Mouse (Mus musculus) gastrocnemius, adult 18-20 months (tissue): Measurements from ENCODE around the gene Fkbp8. TPM values are rescaled to one million over a fixed set of nuclear protein-coding genes. Genes with fewer than 3 reads are reported as not detected.
A peak's percentile ranks its signal among the peaks of the same experiment; 100 is the strongest.

Experiments
- DNase-seq: peaks from one replicate; pipeline ENCODE4 v3.0.0; 2021; ENCODE audit warnings: low spot score
- total RNA-seq, 2 experiments: library from RNA; stranded (reverse); gene quantifications; 2 replicates each; pipeline ENCODE4 v1.2.3; 2021

Gene Fkbp8
- total RNA-seq, 2 experiments from 2014 or later, result 103 to 105 TPM

DNA sequence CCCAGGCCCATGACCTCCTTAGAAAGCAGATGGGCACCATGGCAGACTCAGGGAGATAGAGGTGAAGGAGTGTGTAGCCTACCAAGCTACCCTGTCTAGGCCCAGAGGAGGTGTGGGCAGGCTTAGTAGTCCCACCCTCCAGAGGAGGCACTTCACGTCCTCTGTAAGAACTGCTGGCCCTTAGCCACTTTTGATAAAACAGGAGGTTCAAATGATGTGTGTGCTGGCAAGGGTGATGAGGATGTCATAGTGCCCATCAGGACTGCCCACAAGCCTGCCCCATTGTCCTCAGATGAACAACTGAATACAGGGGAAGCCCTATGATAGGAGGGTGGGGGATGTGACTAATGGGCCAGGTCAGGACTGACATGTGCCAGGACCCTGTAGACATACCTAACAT is 25.3 kb downstream of the Fkbp8 start:
- DNase-seq, result no peak

DNA sequence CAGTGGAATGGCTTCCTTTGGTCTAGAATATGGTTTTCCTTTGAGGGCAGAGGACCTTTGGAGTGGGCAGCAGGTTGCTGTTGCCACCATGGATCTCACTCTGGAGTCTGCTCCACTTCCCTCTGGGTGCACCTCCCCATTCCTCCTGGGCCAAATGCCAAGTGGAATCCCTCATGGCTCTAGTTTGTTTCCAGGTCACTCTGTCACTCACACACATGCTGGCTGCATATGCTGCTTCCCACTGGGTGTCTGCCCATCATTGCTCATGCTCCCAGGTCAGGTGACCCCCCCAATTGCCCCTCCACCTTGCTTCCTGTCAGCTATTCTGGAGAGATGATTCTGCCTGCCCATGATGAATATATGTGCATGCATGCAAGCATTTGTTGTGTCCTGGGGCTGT is 26.2 kb downstream of the Fkbp8 start:
- peak; percentile 85 for DNase-seq

DNA sequence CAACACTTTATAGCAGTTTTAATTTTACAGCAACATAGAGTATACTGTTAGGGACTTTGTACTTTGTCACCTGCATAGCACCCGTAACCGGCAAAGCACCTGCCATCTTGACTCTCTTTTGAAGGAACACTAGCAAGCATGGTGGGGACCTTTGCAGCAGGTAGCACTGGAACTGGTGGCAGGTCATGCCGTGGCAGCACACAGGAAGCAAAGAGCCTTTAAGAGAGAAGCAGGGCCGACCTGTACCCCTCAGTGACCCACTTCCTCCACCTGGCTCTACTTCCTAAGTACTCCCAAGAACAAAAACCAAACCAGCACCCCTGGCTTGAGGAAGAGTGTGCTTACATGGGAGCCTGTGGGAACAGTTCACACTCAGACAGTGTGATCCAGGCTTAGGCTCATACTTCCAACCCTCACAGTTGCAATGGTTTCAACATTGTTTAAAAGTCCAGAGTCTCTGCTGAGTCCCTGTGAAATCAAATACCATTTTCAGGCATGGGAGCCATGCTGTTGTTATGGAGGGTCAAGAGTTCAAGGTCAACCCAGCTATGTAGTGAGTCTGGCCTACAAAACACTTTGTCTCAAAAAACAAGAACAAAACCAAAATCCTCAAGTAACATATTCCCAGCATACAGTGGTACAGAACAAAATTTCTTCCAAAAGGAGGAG is 27.7 kb downstream of the Fkbp8 start:
- DNase-seq, result no peak

DNA sequence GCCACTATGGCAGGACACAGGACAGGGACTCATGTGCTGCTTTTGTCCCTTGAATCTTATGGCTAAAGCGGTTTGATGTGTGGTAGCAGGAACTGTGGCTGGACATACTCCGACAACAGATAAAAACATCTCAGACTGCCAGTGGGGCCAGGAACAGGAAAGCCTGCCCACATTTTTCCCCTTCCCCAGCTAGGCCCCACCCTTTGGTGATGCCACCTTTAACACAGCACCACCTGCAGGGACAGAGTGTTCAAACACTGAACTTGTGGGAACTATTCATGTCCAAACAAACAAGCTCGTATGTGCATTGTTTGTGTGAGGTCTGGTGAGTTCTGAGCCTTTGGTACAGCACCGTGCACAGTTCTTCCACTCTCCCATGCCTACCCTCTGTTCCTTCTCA is 30.8 kb downstream of the Fkbp8 start:
- DNase-seq, result no peak

DNA sequence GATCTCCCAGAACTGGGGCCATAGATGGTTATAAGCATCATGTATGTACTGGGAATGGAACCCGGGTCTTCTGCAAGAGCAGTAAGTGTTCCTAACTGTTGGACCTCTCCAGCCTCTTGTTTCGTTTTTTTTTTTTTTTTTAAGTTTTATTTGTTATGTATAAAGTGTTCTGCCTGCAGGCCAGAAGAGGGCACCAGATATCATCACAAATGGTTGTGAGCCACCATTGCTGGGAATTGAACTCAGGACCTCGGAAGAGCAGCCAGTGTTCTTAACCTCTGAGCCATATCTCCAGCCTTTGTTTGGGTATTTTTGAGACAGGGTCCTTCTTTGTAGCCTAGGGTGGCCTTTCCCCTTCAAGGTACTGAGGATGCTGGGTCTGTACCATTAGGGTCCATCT is 31.5 kb downstream of the Fkbp8 start:
- no peak for DNase-seq

DNA sequence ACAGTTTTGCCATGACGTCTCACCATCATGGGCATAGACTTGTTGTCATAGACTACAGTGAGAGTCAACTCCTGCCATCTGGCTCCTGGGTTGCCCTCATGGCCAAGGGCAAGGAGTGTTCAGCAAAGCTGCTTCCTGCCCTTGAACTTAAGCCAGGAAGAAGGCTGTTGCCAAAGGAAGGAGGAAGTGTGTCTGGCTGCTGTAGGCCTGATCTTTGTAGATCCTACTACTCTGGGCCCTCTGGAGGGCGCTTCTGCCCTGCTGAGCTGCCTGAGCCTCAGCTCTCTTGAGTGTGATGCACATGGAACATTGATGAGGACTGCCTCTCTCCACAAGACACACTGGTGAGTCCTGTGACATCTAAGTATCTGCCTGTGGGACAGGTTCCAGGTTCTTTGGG is 32.6 kb downstream of the Fkbp8 start:
- peak; percentile 74 for DNase-seq

DNA sequence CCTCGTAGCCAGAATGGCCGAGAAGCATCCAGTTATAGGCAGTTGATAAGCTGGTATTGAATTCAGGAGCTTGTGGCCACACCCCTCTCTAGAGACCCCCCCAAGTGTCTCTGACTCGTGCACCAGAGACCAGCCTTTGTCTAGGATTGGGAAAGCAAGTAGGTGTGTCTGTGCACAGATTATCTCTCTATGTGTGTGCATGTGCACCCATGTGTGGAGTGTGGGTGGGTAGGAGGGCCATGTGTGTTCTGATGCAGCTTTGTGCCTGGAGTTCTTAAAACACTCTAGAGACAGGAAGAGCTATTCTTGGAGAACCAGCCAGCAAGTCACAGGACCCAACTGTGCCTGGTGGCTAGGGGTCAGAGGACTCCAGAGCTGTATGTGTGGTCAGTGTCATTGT is 33.0 kb downstream of the Fkbp8 start:
- DNase-seq, result no peak

DNA sequence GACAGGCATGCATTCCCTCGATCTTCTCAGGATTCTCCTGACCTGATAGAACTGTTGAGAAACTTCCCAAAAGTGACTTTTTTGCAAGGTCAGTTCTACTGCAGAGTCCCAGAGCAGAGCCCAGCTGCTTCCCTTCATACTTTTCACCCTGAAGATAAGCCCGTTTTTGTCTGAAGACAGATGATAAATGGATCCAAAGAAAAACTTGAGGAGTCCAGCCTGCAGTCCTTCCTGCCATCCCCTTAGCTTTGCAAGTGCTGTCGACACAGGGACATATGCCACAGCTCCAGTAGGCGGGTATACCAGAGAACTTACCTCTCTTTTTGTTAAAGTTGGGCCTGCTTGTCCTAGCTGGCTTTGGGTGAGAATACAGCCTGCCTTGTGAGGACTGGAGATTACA is 33.8 kb downstream of the Fkbp8 start:
- no peak for DNase-seq

DNA sequence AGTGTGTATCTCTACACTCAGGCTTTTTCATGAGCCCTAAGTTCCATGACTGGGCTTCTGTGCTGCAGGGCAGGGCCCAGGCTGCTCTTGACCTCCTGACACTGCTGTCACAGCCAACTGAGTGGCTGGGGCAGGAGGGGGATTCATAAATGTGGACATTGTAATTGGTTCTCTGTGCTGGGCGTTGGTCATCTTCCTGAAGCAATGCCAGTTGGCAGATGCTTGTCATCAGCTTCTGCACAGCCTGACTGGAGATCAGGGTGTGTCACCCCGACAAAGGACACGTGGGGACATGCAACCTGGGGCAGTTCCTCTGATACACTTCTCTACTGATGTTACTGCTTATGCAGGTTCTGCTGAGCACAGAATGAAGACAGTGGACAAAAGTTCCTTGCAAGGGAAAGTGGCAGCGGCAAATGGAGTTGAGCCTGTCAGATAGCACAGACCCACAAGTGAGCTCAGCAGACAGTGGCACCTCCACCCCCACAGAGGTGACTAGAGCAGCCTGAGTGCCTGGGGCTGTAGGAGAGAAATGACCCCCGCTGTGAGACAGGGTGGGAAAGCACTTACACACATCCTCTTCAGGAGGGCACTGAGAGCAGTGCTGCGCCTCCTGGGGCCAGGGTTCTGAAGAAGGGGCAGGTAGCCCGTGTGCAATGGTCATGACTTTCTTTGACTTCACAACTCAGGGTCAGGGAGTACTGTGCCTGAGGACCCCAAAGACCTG is 34.4 kb downstream of the Fkbp8 start:
- DNase-seq, result peak; percentile 82

DNA sequence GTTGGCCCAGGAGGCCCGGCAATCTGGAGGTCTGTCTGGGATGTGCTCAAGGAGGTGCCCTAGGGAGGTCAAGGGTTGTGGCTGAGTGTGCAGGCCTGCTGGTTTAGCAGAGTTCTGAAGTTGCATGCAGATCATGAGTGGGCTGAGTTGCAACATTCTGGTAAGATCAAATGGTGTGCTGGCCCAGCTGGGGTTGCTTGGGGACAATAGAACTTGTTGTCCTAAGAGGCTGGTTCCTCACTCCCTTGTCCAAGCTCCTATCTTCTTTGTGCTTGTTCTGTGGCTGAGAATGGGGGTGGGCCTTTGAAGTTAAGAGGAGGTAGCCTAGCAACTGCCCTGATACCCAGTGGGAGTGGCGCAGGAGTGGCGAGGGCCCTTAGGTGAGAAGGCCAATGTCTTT is 35.3 kb downstream of the Fkbp8 start:
- DNase-seq, result no peak

DNA sequence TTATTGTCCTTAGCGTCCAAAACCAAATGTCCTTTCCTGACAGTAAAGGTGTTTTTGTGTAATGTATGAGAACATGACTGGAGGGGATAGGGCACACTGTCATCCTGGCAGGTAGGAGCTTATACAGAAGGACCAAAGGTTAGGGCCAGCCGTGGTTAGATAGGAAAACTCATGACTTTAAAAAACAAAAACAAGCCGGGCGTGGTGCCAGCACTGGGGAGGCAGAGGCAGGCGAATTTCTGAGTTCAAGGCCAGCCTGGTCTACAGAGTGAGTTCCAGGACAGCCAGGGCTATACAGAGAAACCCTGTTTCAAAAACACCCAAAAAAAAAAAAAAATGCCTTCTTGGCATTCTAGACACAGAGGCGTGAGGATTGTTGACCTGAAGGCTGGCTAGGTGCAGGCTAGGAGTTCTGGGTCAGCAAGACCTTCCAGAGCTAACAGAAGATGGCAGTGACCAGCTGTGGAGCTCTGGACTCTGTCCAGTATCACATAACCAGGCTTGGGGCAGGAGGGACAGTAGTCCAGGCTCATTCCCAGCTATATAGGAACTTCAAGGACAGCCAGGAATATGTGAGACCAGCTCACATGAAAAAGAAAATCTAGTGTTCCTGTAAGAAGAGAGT is 36.4 kb downstream of the Fkbp8 start:
- no peak for DNase-seq

DNA sequence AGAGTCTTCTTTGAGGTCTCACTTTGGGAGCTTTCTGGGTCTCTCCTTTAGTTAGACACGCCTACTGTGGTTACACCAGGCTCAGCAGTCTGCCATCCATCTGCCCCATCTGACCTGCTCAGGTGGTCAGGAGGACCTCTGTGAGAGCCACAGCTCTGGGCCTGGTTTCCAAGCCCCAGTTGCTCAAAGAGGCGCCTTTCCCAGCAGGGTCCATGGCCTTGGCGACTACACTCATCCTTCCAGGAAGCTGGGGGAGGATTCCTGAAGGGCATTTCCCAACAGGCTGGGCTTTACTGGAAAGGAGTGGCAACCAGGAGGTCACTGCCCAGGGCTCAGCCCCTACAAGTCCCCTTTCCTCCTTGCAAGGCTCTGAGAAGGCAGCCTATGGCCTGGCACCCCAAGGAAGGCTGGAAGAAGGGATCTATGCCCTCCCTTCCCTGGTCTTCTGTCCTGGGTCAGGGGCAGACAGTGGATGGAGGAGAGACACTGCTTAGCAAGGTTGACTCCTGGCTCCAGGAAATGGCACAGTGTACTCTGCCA is 37.2 kb downstream of the Fkbp8 start:
- DNase-seq, result no peak

DNA sequence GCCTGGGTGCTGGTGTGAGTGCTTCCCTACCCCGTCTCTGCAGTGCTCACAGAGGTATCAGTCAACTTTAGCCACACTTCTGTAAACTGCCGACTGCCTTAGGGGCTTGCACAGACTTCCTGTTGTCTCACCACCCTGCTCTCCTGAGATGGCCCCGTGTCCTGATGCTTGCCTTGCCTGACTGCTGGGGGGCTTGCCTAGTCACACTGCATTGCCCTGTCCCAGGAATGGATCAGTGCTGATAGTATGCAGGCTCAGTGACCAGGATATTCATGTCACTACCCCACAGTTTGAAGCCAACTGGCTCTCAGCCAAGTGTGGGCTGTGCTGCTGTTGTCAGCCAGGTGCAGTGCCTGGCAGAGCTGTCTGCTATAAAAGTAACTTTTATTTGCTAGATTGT is 38.0 kb downstream of the Fkbp8 start:
- DNase-seq, result no peak

DNA sequence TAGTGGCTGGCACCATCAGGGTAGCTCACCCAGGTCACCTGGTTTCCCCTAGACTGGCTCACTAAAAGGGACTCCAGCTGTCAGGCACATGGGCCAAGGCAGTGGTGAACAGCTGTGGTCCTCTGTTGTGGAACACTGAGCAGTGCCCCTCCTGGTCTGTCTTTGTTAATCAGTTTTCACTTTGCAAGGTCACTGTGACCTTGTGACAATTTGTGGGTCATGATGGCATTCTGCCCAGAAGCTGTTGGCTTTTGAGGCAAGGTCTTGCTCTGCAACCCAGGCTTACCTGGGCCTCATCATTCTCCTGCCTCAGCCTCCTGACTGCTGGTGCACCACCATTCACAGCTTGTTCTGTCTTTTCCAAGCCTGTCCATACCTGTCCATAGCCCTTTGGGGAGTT is 42.8 kb downstream of the Fkbp8 start:
- DNase-seq, result no peak

DNA sequence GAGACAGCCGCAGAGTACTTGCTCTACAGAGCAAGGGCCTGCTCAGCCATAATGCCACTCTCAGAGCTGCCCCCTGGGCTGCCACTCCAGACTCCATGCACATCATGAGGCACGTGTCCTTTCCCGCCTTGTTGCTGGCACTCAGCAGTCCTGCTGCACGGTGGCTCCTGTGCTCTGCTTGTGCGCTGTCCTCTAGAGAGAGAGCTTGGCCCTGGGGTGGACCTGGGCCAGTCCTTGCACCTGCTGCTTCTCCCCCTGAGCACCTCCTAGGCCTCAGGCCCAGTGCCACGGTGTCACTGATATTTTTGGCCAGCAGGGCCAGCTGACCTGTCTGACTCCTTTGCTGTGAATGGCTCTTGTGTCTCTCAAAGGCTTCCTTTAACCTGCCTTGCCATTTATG is 43.5 kb downstream of the Fkbp8 start:
- DNase-seq, result peak; percentile 89

DNA sequence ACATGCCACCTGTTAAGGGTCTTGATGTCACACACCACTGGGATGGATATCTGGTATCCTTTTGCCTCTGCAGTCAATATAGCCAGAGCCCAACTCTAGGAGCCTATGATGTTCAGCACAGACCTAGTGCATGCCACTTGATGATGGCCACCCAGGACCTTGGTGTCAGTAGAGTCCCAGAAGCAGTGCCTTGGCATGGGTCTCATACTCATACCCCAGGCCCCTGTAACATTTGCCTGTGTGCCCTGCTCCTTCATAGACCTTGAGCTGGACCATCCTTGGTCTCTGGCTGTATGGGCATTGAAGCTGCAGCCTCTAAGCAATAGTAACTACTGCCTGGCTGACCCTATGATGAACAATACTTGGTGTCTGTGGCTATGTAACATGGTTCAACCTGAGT is 46.8 kb downstream of the Fkbp8 start:
- no peak for DNase-seq

DNA sequence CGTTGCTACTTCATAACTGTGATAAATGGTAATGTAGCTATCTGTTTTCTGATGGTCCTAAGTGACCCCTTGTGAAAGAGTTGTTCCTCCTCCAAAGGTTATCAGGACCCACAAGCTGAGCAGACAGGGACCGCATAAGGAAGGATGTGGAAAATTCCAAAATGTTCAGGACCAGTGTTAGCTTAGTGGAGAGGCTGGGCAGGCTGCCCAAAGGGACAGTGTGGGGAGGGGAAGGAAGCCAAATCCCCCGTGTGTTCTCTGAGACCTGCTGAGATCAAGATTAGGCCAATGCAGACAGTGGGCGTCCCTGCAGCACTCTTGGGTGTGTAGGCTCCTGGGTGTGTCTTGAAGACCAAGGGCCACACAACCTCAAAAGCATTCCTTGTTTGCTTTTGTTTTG is 47.4 kb downstream of the Fkbp8 start:
- DNase-seq, result peak; percentile 55

DNA sequence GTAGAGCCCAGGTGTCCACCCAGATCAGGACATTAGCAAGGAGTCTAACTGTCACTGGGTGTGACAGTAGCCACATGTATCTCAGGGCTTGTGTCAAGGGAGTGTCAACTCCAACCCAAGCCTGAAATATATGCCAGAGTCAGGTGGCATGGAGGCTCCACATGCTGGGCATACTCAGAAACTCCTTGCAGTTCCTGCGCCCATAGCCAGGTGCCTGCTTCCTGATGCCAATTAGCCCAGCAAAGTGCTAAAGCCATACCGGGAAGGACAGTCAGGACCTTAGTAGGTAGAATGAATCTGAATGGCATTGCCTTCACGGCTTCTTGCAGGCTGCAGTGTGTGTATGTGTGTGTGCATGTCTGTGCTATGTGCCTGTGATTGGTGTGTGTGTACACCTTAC is 49.7 kb downstream of the Fkbp8 start:
- no peak for DNase-seq

DNA sequence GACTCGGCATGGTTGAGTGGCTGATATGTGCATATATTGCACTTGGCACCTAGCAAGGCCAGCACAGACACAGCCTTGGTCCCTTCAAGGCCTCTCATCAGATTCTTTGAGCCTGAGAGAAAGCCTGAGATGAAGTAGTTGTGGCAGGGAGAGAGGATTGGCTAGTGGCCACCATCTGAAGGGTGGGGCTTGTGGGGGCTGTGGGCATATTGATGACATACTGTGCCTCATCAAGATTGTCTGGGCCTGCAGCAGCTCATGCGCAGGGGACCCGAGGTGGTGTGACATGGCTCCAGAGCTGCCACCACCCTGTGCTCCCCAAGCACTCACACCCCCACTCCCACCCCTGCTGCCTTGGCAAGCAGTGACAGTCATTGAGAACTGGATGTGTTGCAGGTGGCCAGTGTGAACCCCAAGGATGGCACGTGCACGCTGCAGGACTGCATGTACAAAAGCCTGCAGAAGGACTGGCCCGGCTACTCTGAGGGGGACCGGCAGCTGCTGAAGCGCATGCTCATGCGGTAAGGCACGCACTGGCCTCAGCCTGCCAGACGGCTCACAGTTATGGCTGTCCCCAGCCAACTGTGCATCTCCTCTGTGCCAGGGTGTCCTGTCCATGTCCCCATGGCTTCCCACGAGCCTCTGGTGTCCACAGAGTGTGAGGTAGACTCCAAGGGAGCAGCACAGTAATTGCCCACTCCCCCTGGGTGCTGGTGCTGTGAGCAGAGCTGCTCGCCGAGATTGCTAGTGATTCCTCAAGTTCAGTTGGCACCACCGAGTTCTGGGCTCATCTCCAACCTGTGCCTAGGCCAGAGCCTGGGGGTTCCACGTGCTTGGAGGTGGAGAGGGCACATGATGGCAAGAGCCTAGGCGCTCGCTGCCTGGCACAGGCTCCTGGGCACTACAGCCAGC is 56.2 kb downstream of the Fkbp8 start:
- DNase-seq, result peak; percentile 82

DNA sequence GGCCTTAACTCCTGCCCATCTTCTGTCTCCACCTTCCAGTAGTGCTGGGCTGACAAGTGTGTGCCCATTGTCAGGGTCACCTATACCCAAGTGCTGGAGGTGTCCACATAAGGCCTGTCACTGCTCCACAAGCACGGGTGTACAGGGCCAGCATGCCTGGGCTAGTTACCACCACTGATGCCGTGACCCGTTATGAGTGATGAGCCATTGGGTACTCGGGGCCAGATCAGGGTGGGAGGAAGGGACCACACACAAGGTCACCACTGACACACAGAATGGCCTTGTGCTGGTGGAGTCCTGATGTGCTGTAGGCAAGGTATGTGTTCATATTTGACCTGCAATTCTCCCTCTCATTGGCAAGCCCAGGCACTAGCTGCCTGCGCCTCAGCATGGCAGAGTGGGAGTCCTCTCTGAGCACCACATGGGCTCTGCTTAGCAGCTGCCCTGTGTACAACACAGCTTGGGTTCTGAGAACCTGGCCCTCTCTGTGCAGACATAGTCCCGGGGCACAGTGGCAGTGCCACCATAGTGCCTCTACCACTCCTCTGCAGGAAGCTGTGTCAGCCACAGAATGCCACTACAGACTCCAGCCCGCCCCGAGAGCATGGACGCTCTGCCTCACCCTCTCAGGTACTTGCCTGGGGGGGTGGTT is 57.2 kb downstream of the Fkbp8 start:
- DNase-seq, result no peak
